Mouse (Mus musculus) frontal cortex, adult 2 months (tissue): Measurements from ENCODE around the gene Smox. TPM values are rescaled to one million over a fixed set of nuclear protein-coding genes. Genes with fewer than 3 reads are reported as not detected.
A peak's percentile ranks its signal among the peaks of the same experiment; 100 is the strongest.

ENCODE experiments used
- DNase-seq, 2 experiments: peaks; one replicate each; pipeline ENCODE4 v3.0.0; 2022; ENCODE audit warnings: low spot score in 1 of 2; ENCODE audit errors: extremely low spot score in 1 of 2
- polyA plus RNA-seq: library from polyadenylated mRNA; depleted of rRNA; stranded (reverse); fragments of >200 nt; gene quantifications from 2 replicates; pipeline ENCODE4 v1.2.3, GENCODE M21; 2012; rRNA removed

The Smox gene
- polyA plus RNA-seq, 1 experiment, result 73.5 TPM

- DNase-seq, result no peak
These were observed 57.8 kb downstream of the Smox start for GRCm38 (mm10) chr2:131549090-131549489.

GRCm38 (mm10) chr2:131550474-131550873 lies 59.2 kb downstream of the Smox start:
- no peak for DNase-seq

GRCm38 (mm10) chr2:131550906-131551305 lies 59.6 kb downstream of the Smox start:
- no peak for DNase-seq

- DNase-seq, result no peak
These were observed 60.7 kb downstream of the Smox start for GRCm38 (mm10) chr2:131551701-131552620.

- DNase-seq, result no peak
These were observed 61.6 kb downstream of the Smox start for GRCm38 (mm10) chr2:131552736-131553400.

- DNase-seq, result no peak
These were observed 66.6 kb downstream of the Smox start for GRCm38 (mm10) chr2:131557896-131558295.

- DNase-seq, result peak in 1 of 2 experiments; percentile 39
These were observed 69.1 kb downstream of the Smox start for GRCm38 (mm10) chr2:131560205-131560919.

GRCm38 (mm10) chr2:131561344-131561870 lies 70.1 kb downstream of the Smox start:
- DNase-seq, result no peak

GRCm38 (mm10) chr2:131561891-131562585 lies 70.7 kb downstream of the Smox start, which contains the start of gene Adra1d:
Gene Adra1d (minus strand): TSS chr2:131562283.
- DNase-seq, result no peak

GRCm38 (mm10) chr2:131562586-131563122 lies 71.4 kb downstream of the Smox start:
- peak; percentile 56 to 82 for DNase-seq

Other genes starting within 250 kb of the Smox start
- 37.7 and 38.9 TPM in 2 replicates for gene Pank2, start 229.0 kb upstream of the Smox start, polyA plus RNA-seq
- 20.3 and 21.8 TPM in 2 replicates for gene Rnf24, start 138.6 kb upstream of the Smox start, polyA plus RNA-seq
- 18.6 and 25.7 TPM in 2 replicates for gene Adra1d, start 70.8 kb downstream of the Smox start, polyA plus RNA-seq